Mouse (Mus musculus) heart, postnatal 0 days (tissue): ENCODE measurements around the gene Itga3.

ENCODE experiments used
- CTCF ChIP-seq: IDR thresholded peaks from 2 replicates; pipeline ENCODE4 v1.5.1; 2016; ENCODE audit warnings: antibody characterized with exemption, control low read depth, low read depth
- EP300 ChIP-seq: IDR thresholded peaks from 2 replicates; pipeline ENCODE4 v1.6.1; 2016; ENCODE audit warnings: antibody characterized with exemption, low read depth

DNA sequence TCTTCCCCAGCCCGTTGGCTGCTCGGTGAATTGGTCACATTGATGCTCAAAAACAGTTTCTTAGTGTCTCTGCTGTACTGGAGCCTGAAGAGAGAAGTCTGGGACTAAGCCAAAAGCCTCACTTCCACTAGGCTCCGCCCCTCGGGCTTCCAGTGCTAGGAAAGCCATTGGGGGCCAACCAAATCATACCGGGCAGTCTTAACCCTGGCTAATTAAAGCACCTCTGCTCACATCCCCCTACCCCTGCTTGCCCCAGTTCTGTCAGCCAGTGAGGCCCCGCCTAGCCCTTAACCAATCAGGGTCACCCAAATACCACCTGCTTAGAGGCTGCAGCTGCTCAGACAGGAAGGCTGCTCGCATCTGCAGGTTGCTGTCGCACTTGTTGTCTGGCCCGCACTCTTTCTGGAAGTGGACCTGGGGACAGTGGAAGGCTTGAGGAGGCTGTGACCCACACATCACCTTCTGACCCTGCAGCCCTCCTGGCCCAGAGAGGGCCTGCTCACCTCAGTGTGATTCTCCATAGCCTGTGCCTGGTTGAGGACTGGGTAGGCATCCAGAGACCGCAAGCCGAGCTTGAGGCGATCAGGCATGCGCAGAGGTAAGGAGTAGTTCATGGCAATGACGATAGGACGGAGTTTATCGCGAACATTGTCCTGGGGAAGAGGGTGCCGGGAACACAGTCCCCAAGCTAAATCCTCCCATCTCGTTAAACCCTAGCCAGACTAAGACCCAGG is 19.7 kb downstream of the Itga3 start:
- TF ChIP-seq CTCF: no peak
- no peak for TF ChIP-seq EP300
